Mouse (Mus musculus) lung, embryonic 15.5 days (tissue): ENCODE results near the gene Tenm3. TPM values are rescaled to one million over a fixed set of nuclear protein-coding genes. Genes with fewer than 3 reads are reported as not detected.

ENCODE experiments used
- ATAC-seq: fragments of 200-750 bp; cut with Nextera tagmentation; 2 replicates; pipeline ENCODE4 v1.8.0; 2017; ENCODE audit warnings: moderate number of reproducible peaks, borderline replicate concordance; ENCODE audit not compliant: low FRiP score, low TSS enrichment; ENCODE audit errors: extremely low read depth
- H3K27ac ChIP-seq: fragments of 300-500 bp; sonication (generic); 2 replicates; pipeline ENCODE4 v1.5.1; 2015; ENCODE audit warnings: moderate library complexity, mild to moderate bottlenecking, inconsistent platforms
- H3K27me3 ChIP-seq: fragments of 300-500 bp; sonication (generic); 2 replicates; pipeline ENCODE4 v1.6.1; 2015; ENCODE audit warnings: inconsistent platforms
- H3K36me3 ChIP-seq: fragments of 300-500 bp; sonication (generic); 2 replicates; pipeline ENCODE4 v1.6.1; 2015; ENCODE audit warnings: inconsistent platforms
- H3K4me1 ChIP-seq: fragments of 300-500 bp; sonication (generic); 2 replicates; pipeline ENCODE4 v1.6.1; 2015; ENCODE audit warnings: inconsistent platforms
- H3K4me2 ChIP-seq: fragments of 300-500 bp; sonication (generic); 2 replicates; pipeline ENCODE4 v1.6.1; 2015; ENCODE audit warnings: inconsistent platforms, mild to moderate bottlenecking, moderate library complexity
- H3K4me3 ChIP-seq: fragments of 300-500 bp; sonication (generic); 2 replicates; pipeline ENCODE4 v1.5.1; 2015; ENCODE audit warnings: mild to moderate bottlenecking, inconsistent platforms
- H3K9ac ChIP-seq: fragments of 300-500 bp; sonication (generic); 2 replicates; pipeline ENCODE4 v1.6.1; 2015; ENCODE audit warnings: inconsistent platforms
- H3K9me3 ChIP-seq: fragments of 300-500 bp; sonication (generic); 2 replicates; pipeline ENCODE4 v1.6.1; 2016; ENCODE audit warnings: inconsistent platforms
- WGBS: fragments of 180-500 bp; shearing (Covaris S2); methylation state at CpG from one replicate; pipeline ENCODE4 v1.1.7; 2015; 5-methylcytosine and 5-hydroxymethylcytosine counted together
- polyA plus RNA-seq: library from polyadenylated mRNA; unstranded; fragments of >200 nt; fragmentation: Nextera tagmentation; extraction: Ambion mirVana; gene quantifications from 2 replicates; pipeline ENCODE4 v1.2.1, GENCODE M21; 2015

Tenm3 gene
- polyA plus RNA-seq, 1 experiment from 2014 or later = 5.7 TPM

- WGBS = 54% methylated on average over 7 of the region's 7 CpGs
Observed at GRCm38 (mm10) chr8:48304224-48304623, 539.5 kb downstream of the Tenm3 start.

DNA sequence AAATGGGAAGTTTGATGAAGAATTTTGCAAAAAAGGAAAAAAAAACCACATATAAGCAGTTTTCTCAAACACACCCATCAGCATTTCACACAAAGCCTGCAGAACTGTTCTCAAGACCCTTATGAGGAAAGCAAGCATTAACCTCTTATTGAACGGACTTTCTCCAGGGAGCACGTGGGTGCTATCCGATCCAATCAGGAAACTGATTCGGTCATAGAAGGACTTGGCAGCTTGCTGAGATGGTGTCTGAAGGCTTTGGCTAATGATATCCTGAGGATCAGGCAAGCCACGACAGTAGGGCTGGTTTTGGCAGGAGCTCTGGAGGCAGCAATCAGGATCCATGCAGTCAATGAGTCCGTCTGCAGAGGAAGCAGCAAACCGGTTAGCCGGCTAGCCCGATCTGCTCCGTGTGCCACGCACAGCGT lies 543.1 kb downstream of the Tenm3 start:
- 58% methylated on average over 12 of the region's 12 CpGs for WGBS
- Histone ChIP-seq H3K4me3 (no peak overlapping the region), H3K36me3 (no peaks in the 10 kb centered on the region), H3K9ac (no peak overlapping the region), H3K9me3 (no peaks in the 10 kb centered on the region), H3K27me3 (no peaks in the 10 kb centered on the region), H3K4me1 (no peaks in the 10 kb centered on the region), H3K27ac (no peak overlapping the region), H3K4me2 (peak overlapping the region; percentile 22; the same call in 1 of the 2 replicates)
- ATAC-seq = 0 out of 2 replicates have a peak, but pooled peaks have one; percentile 39

More at GRCm38 (mm10) chr8:48304224-48304623, 539.5 kb downstream of the Tenm3 start:
- no peak for ATAC-seq
- no peaks in the 10 kb centered on the region for H3K9me3 ChIP-seq
- no peak overlapping the region for H3K4me2 ChIP-seq
- no peaks in the 10 kb centered on the region for H3K36me3 ChIP-seq
- peaks cover 4% of the 10 kb centered on the region for H3K4me1 ChIP-seq
- H3K27ac ChIP-seq = no peak overlapping the region
- no peak overlapping the region for H3K9ac ChIP-seq
- H3K27me3 ChIP-seq = no peaks in the 10 kb centered on the region
- no peak overlapping the region for H3K4me3 ChIP-seq

- H3K27ac ChIP-seq = no peak overlapping the region
- H3K36me3 ChIP-seq = no peaks in the 10 kb centered on the region
- H3K4me3 ChIP-seq = no peak overlapping the region
- H3K27me3 ChIP-seq = no peaks in the 10 kb centered on the region
- H3K9me3 ChIP-seq = no peaks in the 10 kb centered on the region
- no peak overlapping the region for H3K9ac ChIP-seq
- no peaks in the 10 kb centered on the region for H3K4me1 ChIP-seq
- H3K4me2 ChIP-seq = no peak overlapping the region
- 55% methylated on average over 8 of the region's 8 CpGs for WGBS
- no peak for ATAC-seq
Observed at GRCm38 (mm10) chr8:48300061-48300460, 543.7 kb downstream of the Tenm3 start.

DNA sequence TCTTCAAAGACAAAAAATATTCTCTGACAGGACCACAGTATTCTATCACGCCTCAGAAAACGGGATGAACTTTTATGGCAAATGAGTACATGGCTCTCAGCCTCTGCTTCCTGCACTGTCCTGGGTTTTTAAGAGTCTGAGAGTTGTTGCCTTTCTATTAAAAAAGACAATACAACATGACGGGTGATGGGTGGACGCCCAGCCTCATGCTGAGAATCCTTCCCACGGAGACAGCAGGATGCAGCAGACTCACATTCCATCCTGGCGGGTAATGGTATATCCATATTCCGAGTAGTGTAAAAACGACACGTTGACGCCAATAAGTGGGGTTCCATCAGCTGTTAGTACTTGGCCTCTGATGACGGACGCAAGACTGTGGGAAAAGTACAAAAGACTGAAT lies 544.4 kb downstream of the Tenm3 start:
- Histone ChIP-seq H3K27me3 (no peaks in the 10 kb centered on the region), H3K4me3 (no peak overlapping the region), H3K9ac (no peak overlapping the region), H3K36me3 (no peaks in the 10 kb centered on the region), H3K9me3 (no peaks in the 10 kb centered on the region), H3K27ac (no peak overlapping the region), H3K4me1 (no peaks in the 10 kb centered on the region), H3K4me2 (no peak overlapping the region)
- WGBS = 80% methylated on average over 12 of the region's 12 CpGs
- ATAC-seq = no peak

DNA sequence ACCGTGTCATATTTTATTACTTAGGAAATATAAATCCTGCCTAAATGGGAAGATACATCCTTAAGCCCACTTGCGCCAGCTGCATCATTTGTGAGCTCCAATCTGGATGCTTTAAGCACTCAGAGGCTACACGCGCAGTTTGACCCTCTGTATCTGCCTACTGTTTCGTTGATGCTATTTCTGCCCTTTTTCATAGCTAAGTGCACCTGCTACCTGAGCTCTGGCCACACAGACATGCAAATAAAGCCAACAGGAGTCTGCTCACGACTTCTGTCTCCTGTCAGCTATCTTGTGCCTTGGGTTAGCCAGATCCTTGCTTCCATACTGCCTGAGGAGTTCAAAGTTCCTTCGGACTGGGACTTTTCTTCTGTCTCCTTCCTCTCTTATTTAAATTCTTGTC lies 547.4 kb downstream of the Tenm3 start:
- H3K27ac ChIP-seq = no peak overlapping the region
- H3K4me1 ChIP-seq = no peaks in the 10 kb centered on the region
- H3K9me3 ChIP-seq = no peaks in the 10 kb centered on the region
- H3K9ac ChIP-seq = no peak overlapping the region
- 90% methylated on average over 7 of the region's 7 CpGs for WGBS
- no peaks in the 10 kb centered on the region for H3K36me3 ChIP-seq
- H3K27me3 ChIP-seq = no peaks in the 10 kb centered on the region
- no peak overlapping the region for H3K4me3 ChIP-seq
- H3K4me2 ChIP-seq = no peak overlapping the region
- ATAC-seq = no peak

GRCm38 (mm10) chr8:48295558-48295957 lies 548.2 kb downstream of the Tenm3 start:
- no peak for ATAC-seq
- H3K36me3 ChIP-seq = no peaks in the 10 kb centered on the region

GRCm38 (mm10) chr8:48293797-48294196 lies 550.0 kb downstream of the Tenm3 start:
- Histone ChIP-seq H3K4me2 (no peak overlapping the region), H3K9ac (no peak overlapping the region), H3K9me3 (no peaks in the 10 kb centered on the region), H3K36me3 (no peaks in the 10 kb centered on the region), H3K4me3 (no peak overlapping the region), H3K4me1 (no peaks in the 10 kb centered on the region), H3K27me3 (no peaks in the 10 kb centered on the region), H3K27ac (no peak overlapping the region)
- ATAC-seq = no peak
- WGBS = 89% methylated on average over 3 of the region's 3 CpGs

More at GRCm38 (mm10) chr8:48295558-48295957, 548.2 kb downstream of the Tenm3 start:
- Histone ChIP-seq H3K9me3 (no peaks in the 10 kb centered on the region), H3K4me2 (no peak overlapping the region), H3K27me3 (no peaks in the 10 kb centered on the region), H3K27ac (no peak overlapping the region), H3K4me3 (no peak overlapping the region), H3K4me1 (no peaks in the 10 kb centered on the region), H3K9ac (no peak overlapping the region)
- 64% methylated on average over 6 of the region's 6 CpGs for WGBS

DNA sequence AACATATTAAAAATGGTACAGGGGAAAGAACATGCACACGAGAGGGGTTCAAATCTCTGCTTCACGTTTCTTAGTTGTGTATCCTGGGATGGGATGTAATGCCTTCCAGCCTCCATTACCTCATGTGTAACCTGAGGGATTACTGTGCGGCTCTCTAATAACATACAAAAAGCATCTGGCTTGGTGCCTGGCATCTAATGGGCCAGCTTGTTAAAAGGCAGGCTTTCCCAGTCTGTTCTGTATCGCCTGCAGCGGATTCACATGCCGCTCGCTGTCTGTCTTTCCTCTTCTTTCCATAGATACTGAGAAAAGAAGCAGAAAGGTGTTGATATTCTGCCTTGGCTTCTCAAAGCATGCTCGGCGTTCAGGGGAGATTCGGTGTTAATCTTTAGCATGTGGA lies 558.3 kb downstream of the Tenm3 start:
- no peaks in the 10 kb centered on the region for H3K4me1 ChIP-seq
- 90% methylated on average over 10 of the region's 10 CpGs for WGBS
- ATAC-seq = no peak
- H3K9ac ChIP-seq = no peak overlapping the region
- no peaks in the 10 kb centered on the region for H3K9me3 ChIP-seq
- no peaks in the 10 kb centered on the region for H3K27me3 ChIP-seq
- no peak overlapping the region for H3K4me3 ChIP-seq
- H3K36me3 ChIP-seq = no peaks in the 10 kb centered on the region
- H3K27ac ChIP-seq = no peak overlapping the region
- no peak overlapping the region for H3K4me2 ChIP-seq

- H3K4me2 ChIP-seq = no peak overlapping the region
- no peak for ATAC-seq
- no peak overlapping the region for H3K27ac ChIP-seq
- H3K27me3 ChIP-seq = no peaks in the 10 kb centered on the region
- H3K4me1 ChIP-seq = no peaks in the 10 kb centered on the region
- WGBS = 82% methylated on average over 11 of the region's 11 CpGs
- H3K9ac ChIP-seq = no peak overlapping the region
- H3K9me3 ChIP-seq = no peaks in the 10 kb centered on the region
- H3K4me3 ChIP-seq = no peak overlapping the region
- H3K36me3 ChIP-seq = no peaks in the 10 kb centered on the region
Observed at GRCm38 (mm10) chr8:48281855-48282254, 561.9 kb downstream of the Tenm3 start.

GRCm38 (mm10) chr8:48279360-48279759 lies 564.4 kb downstream of the Tenm3 start:
- H3K4me1 ChIP-seq = no peaks in the 10 kb centered on the region
- no peak for ATAC-seq
- WGBS = 83% methylated on average over 2 of the region's 2 CpGs
- H3K4me3 ChIP-seq = no peak overlapping the region
- H3K9ac ChIP-seq = no peak overlapping the region
- no peaks in the 10 kb centered on the region for H3K9me3 ChIP-seq
- peaks cover 5% of the 10 kb centered on the region; the same call in 1 of the 2 replicates for H3K36me3 ChIP-seq
- H3K27me3 ChIP-seq = no peaks in the 10 kb centered on the region
- H3K27ac ChIP-seq = no peak overlapping the region
- H3K4me2 ChIP-seq = no peak overlapping the region

- ATAC-seq = no peak
- Histone ChIP-seq H3K27ac (no peak overlapping the region), H3K9me3 (no peaks in the 10 kb centered on the region), H3K27me3 (no peaks in the 10 kb centered on the region), H3K4me1 (no peaks in the 10 kb centered on the region), H3K9ac (no peak overlapping the region), H3K4me2 (no peak overlapping the region), H3K36me3 (peaks cover 5% of the 10 kb centered on the region; the same call in 1 of the 2 replicates), H3K4me3 (no peak overlapping the region)
- 89% methylated on average over 15 of the region's 15 CpGs for WGBS
Observed at GRCm38 (mm10) chr8:48277986-48278635, 565.6 kb downstream of the Tenm3 start.

DNA sequence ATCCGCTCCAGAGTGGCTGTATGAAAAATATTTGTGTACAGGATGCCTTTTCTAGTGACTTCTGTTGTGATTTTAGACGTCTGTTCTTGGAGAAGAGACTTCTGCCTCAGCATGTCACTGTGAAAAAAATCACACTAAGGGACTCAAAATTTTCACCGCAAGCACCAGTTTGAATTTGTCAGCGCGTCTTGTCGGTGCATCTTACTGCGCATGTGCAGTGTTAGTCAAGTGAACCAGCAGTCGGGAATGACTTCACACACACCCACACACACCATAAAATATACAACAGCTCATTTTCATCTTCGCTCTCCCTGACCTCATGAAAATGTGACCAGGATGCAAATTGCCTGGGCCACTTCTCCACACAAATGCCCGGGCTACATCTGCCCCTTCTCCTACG lies 568.7 kb downstream of the Tenm3 start:
- no peaks in the 10 kb centered on the region for H3K27me3 ChIP-seq
- H3K4me3 ChIP-seq = no peak overlapping the region
- WGBS = 88% methylated on average over 11 of the region's 11 CpGs
- H3K4me2 ChIP-seq = no peak overlapping the region
- peaks cover 5% of the 10 kb centered on the region; the same call in 1 of the 2 replicates for H3K36me3 ChIP-seq
- H3K9ac ChIP-seq = no peak overlapping the region
- no peaks in the 10 kb centered on the region for H3K4me1 ChIP-seq
- no peaks in the 10 kb centered on the region for H3K9me3 ChIP-seq
- no peak for ATAC-seq
- no peak overlapping the region for H3K27ac ChIP-seq
